Mouse (Mus musculus) hindbrain, embryonic 15.5 days (tissue): ENCODE measurements around the gene Hsp90b1. TPM values are rescaled to one million over a fixed set of nuclear protein-coding genes. Genes with fewer than 3 reads are reported as not detected.
"Not testable (repeated sequence)": the region's sequence is repeated elsewhere in the genome, so short reads cannot be mapped to it uniquely, and the experiment has no call there.

Experiments used
- ATAC-seq: fragments of 200-750 bp; cut with Nextera tagmentation; 2 replicates; pipeline ENCODE4 v1.8.0; 2017; ENCODE audit warnings: low read depth, moderate number of reproducible peaks, moderate TSS enrichment; ENCODE audit not compliant: low FRiP score
- H3K27ac ChIP-seq: fragments of 300-500 bp; sonication (generic); replicated peaks from 2 replicates; pipeline ENCODE4 v1.5.1; 2015; ENCODE audit warnings: mild to moderate bottlenecking, inconsistent platforms
- H3K27me3 ChIP-seq: fragments of 300-500 bp; sonication (generic); 2 replicates; pipeline ENCODE4 v1.6.1; 2015; ENCODE audit warnings: control low read depth, inconsistent platforms
- H3K36me3 ChIP-seq: fragments of 300-500 bp; sonication (generic); 2 replicates; pipeline ENCODE4 v1.6.1; 2015; ENCODE audit warnings: control low read depth, inconsistent platforms
- H3K4me1 ChIP-seq: fragments of 300-500 bp; sonication (generic); replicated peaks from 2 replicates; pipeline ENCODE4 v1.6.1; 2015; ENCODE audit warnings: control low read depth, inconsistent platforms
- H3K4me2 ChIP-seq: fragments of 300-500 bp; sonication (generic); 2 replicates; pipeline ENCODE4 v1.6.1; 2015; ENCODE audit warnings: moderate library complexity, mild to moderate bottlenecking, inconsistent platforms
- H3K4me3 ChIP-seq: fragments of 300-500 bp; sonication (generic); 2 replicates; pipeline ENCODE4 v1.5.1; 2015; ENCODE audit warnings: mild to moderate bottlenecking, inconsistent platforms
- H3K9ac ChIP-seq: fragments of 300-500 bp; sonication (generic); 2 replicates; pipeline ENCODE4 v1.6.1; 2015; ENCODE audit warnings: inconsistent platforms
- H3K9me3 ChIP-seq: fragments of 300-500 bp; sonication (generic); 2 replicates; pipeline ENCODE4 v1.6.1; 2016; ENCODE audit warnings: control low read depth, inconsistent platforms
- WGBS: fragments of 180-500 bp; shearing (Covaris S2); methylation state at CpG from one replicate; pipeline ENCODE4 v1.1.7; 2015; 5-methylcytosine and 5-hydroxymethylcytosine counted together
- polyA plus RNA-seq: library from polyadenylated mRNA; unstranded; fragments of >200 nt; fragmentation: Nextera tagmentation; extraction: Ambion mirVana; gene quantifications from 2 replicates; pipeline ENCODE4 v1.2.1, GENCODE M21; 2015

Gene Hsp90b1
- polyA plus RNA-seq, 1 experiment from 2014 or later: 308 TPM

GRCm38 (mm10) chr10:86704589-86705191, 619 bp downstream of the Hsp90b1 start:
- Histone ChIP-seq H3K27ac (peak overlapping the region; percentile 93), H3K27me3 (no peaks in the 10 kb centered on the region), H3K9me3 (no peaks in the 10 kb centered on the region), H3K4me2 (peak overlapping the region; percentile 81), H3K36me3 (peaks cover 34% of the 10 kb centered on the region), H3K4me3 (peak overlapping the region; percentile 62), H3K9ac (peak overlapping the region; percentile 74), H3K4me1 (peaks cover 53% of the 10 kb centered on the region)
- WGBS: under 1% methylated on average over 33 of the region's 33 CpGs
- ATAC-seq: no peak

GRCm38 (mm10) chr10:86704141-86704540, 1.2 kb downstream of the Hsp90b1 start:
- Histone ChIP-seq H3K4me1 (peaks cover 59% of the 10 kb centered on the region), H3K27me3 (no peaks in the 10 kb centered on the region), H3K27ac (no peak overlapping the region), H3K4me2 (peak overlapping the region; percentile 81), H3K9ac (peak overlapping the region; percentile 74), H3K9me3 (no peaks in the 10 kb centered on the region), H3K4me3 (peak overlapping the region; percentile 62), H3K36me3 (peaks cover 38% of the 10 kb centered on the region)
- WGBS: 6% methylated on average over 8 of the region's 8 CpGs
- no peak for ATAC-seq

GRCm38 (mm10) chr10:86703375-86703774, 1.9 kb downstream of the Hsp90b1 start:
- H3K4me2 ChIP-seq: peak overlapping the region; percentile 81
- H3K36me3 ChIP-seq: peaks cover 44% of the 10 kb centered on the region
- no peak overlapping the region for H3K27ac ChIP-seq
- no peak overlapping the region for H3K9ac ChIP-seq
- 82% methylated on average over 4 of the region's 4 CpGs for WGBS
- H3K4me3 ChIP-seq: peak overlapping the region; percentile 62
- H3K9me3 ChIP-seq: no peaks in the 10 kb centered on the region
- peaks cover 61% of the 10 kb centered on the region for H3K4me1 ChIP-seq
- ATAC-seq: no peak
- H3K27me3 ChIP-seq: no peaks in the 10 kb centered on the region

GRCm38 (mm10) chr10:86702312-86702920, 2.9 kb downstream of the Hsp90b1 start:
- Histone ChIP-seq H3K4me3 (no peak overlapping the region), H3K27ac (no peak overlapping the region), H3K4me1 (peaks cover 61% of the 10 kb centered on the region), H3K36me3 (peaks cover 53% of the 10 kb centered on the region), H3K9me3 (no peaks in the 10 kb centered on the region), H3K9ac (no peak overlapping the region), H3K27me3 (no peaks in the 10 kb centered on the region), H3K4me2 (no peak overlapping the region)
- WGBS: 53% methylated on average over 4 of the region's 4 CpGs
- ATAC-seq: no peak

- Histone ChIP-seq H3K27me3 (no peaks in the 10 kb centered on the region), H3K27ac (no peak overlapping the region), H3K4me1 (peaks cover 54% of the 10 kb centered on the region), H3K9me3 (no peaks in the 10 kb centered on the region), H3K4me3 (no peak overlapping the region), H3K9ac (no peak overlapping the region), H3K36me3 (peaks cover 60% of the 10 kb centered on the region), H3K4me2 (no peak overlapping the region)
- WGBS: 66% methylated on average over 3 of the region's 3 CpGs
- ATAC-seq: no peak
Measured at GRCm38 (mm10) chr10:86700973-86701372, 4.3 kb downstream of the Hsp90b1 start.

- ATAC-seq: no peak
- H3K4me3 ChIP-seq: no peak overlapping the region
- H3K27ac ChIP-seq: no peak overlapping the region
- no peak overlapping the region for H3K9ac ChIP-seq
- H3K36me3 ChIP-seq: peaks cover 67% of the 10 kb centered on the region
- peak overlapping the region; percentile 11; the same call in 1 of the 2 replicates for H3K4me2 ChIP-seq
- no peaks in the 10 kb centered on the region for H3K9me3 ChIP-seq
- 65% methylated on average over 3 of the region's 3 CpGs for WGBS
- no peaks in the 10 kb centered on the region for H3K27me3 ChIP-seq
- H3K4me1 ChIP-seq: peaks cover 54% of the 10 kb centered on the region
Measured at GRCm38 (mm10) chr10:86700251-86700650, 5.1 kb downstream of the Hsp90b1 start.

- Histone ChIP-seq H3K4me2 (peak overlapping the region; percentile 79), H3K4me3 (peak overlapping the region; percentile 85), H3K27ac (peak overlapping the region; percentile 84; the same call in 1 of the 2 replicates), H3K9ac (peak overlapping the region; percentile 86)
- WGBS: 25% methylated on average over 9 of the region's 9 CpGs
- not testable (repeated sequence) for H3K4me1 ChIP-seq, H3K27me3 ChIP-seq, H3K36me3 ChIP-seq, H3K9me3 ChIP-seq
- 0 out of 2 replicates have a peak, but pooled peaks have one; percentile 20 for ATAC-seq
Measured at GRCm38 (mm10) chr10:86686017-86686360, 19.3 kb downstream of the Hsp90b1 start.

- not testable (repeated sequence) for H3K4me1 ChIP-seq, H3K27me3 ChIP-seq, H3K9me3 ChIP-seq, H3K36me3 ChIP-seq
- peak overlapping the region; percentile 84 for H3K27ac ChIP-seq
- peak overlapping the region; percentile 79 for H3K4me2 ChIP-seq
- ATAC-seq: peak; percentile 97
- H3K4me3 ChIP-seq: peak overlapping the region; percentile 85
- under 1% methylated on average over 42 of the region's 53 CpGs for WGBS
- peak overlapping the region; percentile 86 for H3K9ac ChIP-seq
Measured at GRCm38 (mm10) chr10:86685179-86686016, 19.9 kb downstream of the Hsp90b1 start.

GRCm38 (mm10) chr10:86684797-86685178, 20.5 kb downstream of the Hsp90b1 start:
- H3K9me3 ChIP-seq, H3K36me3 ChIP-seq, H3K4me1 ChIP-seq, H3K27me3 ChIP-seq: not testable (repeated sequence)
- peak; percentile 74 for ATAC-seq
- Histone ChIP-seq H3K27ac (peak overlapping the region; percentile 84), H3K4me2 (peak overlapping the region; percentile 79), H3K9ac (peak overlapping the region; percentile 86), H3K4me3 (peak overlapping the region; percentile 85)
- WGBS: 27% methylated on average over 2 of the region's 2 CpGs

- H3K9ac ChIP-seq, H3K9me3 ChIP-seq, H3K4me2 ChIP-seq, H3K27me3 ChIP-seq, H3K4me3 ChIP-seq, H3K4me1 ChIP-seq, H3K27ac ChIP-seq, H3K36me3 ChIP-seq, ATAC-seq: not testable (repeated sequence)
- 89% methylated on average over 4 of the region's 4 CpGs for WGBS
Measured at GRCm38 (mm10) chr10:86670550-86670949, 34.8 kb downstream of the Hsp90b1 start.
